ENCODE assay signal across 8 mouse cellular contexts in genomic region chr4:97871770-97872439, GRCm38 (mm10).
DNase-seq lines count a peak whose midpoint lies in the region; ATAC-seq and TF ChIP-seq lines count a peak whose summit lies in the region.

No protein-coding gene starts in this region.

- TF ChIP-seq POLR2A in heart, adult 2 months (IDR thresholded peaks at IDR 0.05; ENCODE audit: insufficient read depth, low read depth, low read length), result no peak

- ATAC-seq in forebrain, embryonic 15.5 days (replicated peaks), result peak; percentile 24; the same call in 1 of the 2 replicates
- peak; percentile 49 for ATAC-seq in lung, embryonic 16.5 days (ENCODE audit: low read depth)

- no peak for TF ChIP-seq CTCF in heart, adult 2 months (IDR thresholded peaks at IDR 0.05)

- no peaks in the 10 kb centered on the region for H3K9me3 ChIP-seq in forebrain, embryonic 15.5 days
- H3K9me3 ChIP-seq in lung, embryonic 16.5 days (ENCODE audit: control insufficient read depth, low read length), result no peaks in the 10 kb centered on the region

- no peak overlapping the region for H3K4me2 ChIP-seq in forebrain, embryonic 15.5 days (replicated peaks)
- H3K4me2 ChIP-seq in lung, embryonic 16.5 days (ENCODE audit: low read depth, low read length), result peak overlapping the region; percentile 23; the same call in 1 of the 2 replicates

- intact Hi-C loops in heart, adult 2 months (cut with DNase I), result no loop called here
- intact Hi-C loops in heart, postnatal 36 days (cut with DNase I), result loop anchor here (2.0 to 5.0 kb wide), 2 partner anchors 47 to 180 kb away; no protein-coding TSS in a partner anchor

- 40% methylated on average over 9 of the region's 9 CpGs for WGBS in heart, adult 2 months
- WGBS in forebrain, embryonic 15.5 days, result 24% methylated on average over 9 of the region's 9 CpGs
- WGBS in lung, embryonic 16.5 days, result 44% methylated on average over 9 of the region's 9 CpGs

- H3K4me3 ChIP-seq in heart, adult 2 months, result no peak overlapping the region
- no peak overlapping the region for H3K4me3 ChIP-seq in forebrain, embryonic 15.5 days
- H3K4me3 ChIP-seq in lung, embryonic 16.5 days (ENCODE audit: low read length), result no peak overlapping the region

- H3K36me3 ChIP-seq in heart, adult 2 months (ENCODE audit: control insufficient read depth, insufficient read depth, low read length), result peaks cover 40% of the 10 kb centered on the region
- H3K36me3 ChIP-seq in forebrain, embryonic 15.5 days, result no peaks in the 10 kb centered on the region
- no peaks in the 10 kb centered on the region for H3K36me3 ChIP-seq in lung, embryonic 16.5 days (ENCODE audit: control insufficient read depth, insufficient read depth, low read length)

- peak overlapping the region; percentile 64 for H3K27ac ChIP-seq in heart, adult 2 months
- H3K27ac ChIP-seq in forebrain, embryonic 15.5 days (replicated peaks), result peak overlapping the region; percentile 45
- peak overlapping the region; percentile 70 for H3K27ac ChIP-seq in lung, embryonic 16.5 days (ENCODE audit: low read length)

- no peak overlapping the region for H3K9ac ChIP-seq in heart, adult 2 months (ENCODE audit: low read depth, low read length)
- no peak overlapping the region for H3K9ac ChIP-seq in forebrain, embryonic 15.5 days (replicated peaks)
- H3K9ac ChIP-seq in lung, embryonic 16.5 days (ENCODE audit: low read length), result peak overlapping the region; percentile 40; the same call in 1 of the 2 replicates

- no peak for TF ChIP-seq EP300 in heart, adult 2 months (IDR thresholded peaks at IDR 0.05; ENCODE audit: insufficient read depth, low read depth, low read length)

- no peaks in the 10 kb centered on the region for H3K27me3 ChIP-seq in heart, adult 2 months (ENCODE audit: control insufficient read depth, insufficient read depth, low read length)
- no peaks in the 10 kb centered on the region for H3K27me3 ChIP-seq in forebrain, embryonic 15.5 days
- H3K27me3 ChIP-seq in lung, embryonic 16.5 days (ENCODE audit: control insufficient read depth, insufficient read depth, low read depth, low read length), result no peaks in the 10 kb centered on the region

- H3K4me1 ChIP-seq in heart, adult 2 months (ENCODE audit: control insufficient read depth, insufficient read depth, low read length), result peaks cover 38% of the 10 kb centered on the region
- H3K4me1 ChIP-seq in forebrain, embryonic 15.5 days, result peaks cover 80% of the 10 kb centered on the region
- peaks cover 53% of the 10 kb centered on the region for H3K4me1 ChIP-seq in lung, embryonic 16.5 days (replicated peaks; ENCODE audit: control insufficient read depth, insufficient read depth, low read length)

- H3K79me2 ChIP-seq in heart, adult 2 months (replicated peaks; ENCODE audit: control insufficient read depth, insufficient read depth, low read length), result peaks cover 4% of the 10 kb centered on the region; the same call in 1 of the 2 replicates

- DNase-seq in heart, adult 2 months, result peak; percentile 34 to 54
- no peak for DNase-seq in heart, postnatal 36 days
- peak; percentile 27 for DNase-seq in CD4-positive, CD25-positive, alpha-beta regulatory T cell, adult 2 months (ENCODE audit: low read depth, low spot score)
- DNase-seq in c-Kit-positive CD71-positive TER-119-positive erythroid progenitor cells, embryonic 14.5 days (ENCODE audit: low spot score), result no peak
- no peak for DNase-seq in T-cell, adult 2 months (ENCODE audit: low spot score)
- no peak for DNase-seq in frontal cortex, postnatal 36 days (ENCODE audit: low spot score in 2 of 2)

Comparison
In these comparisons a context has a peak if more than half of its experiments do, and no peak if none do; other contexts are left out.
1. DNase-seq: peak in heart, adult 2 months (2 of 2) and CD4-positive, CD25-positive, alpha-beta regulatory T cell, adult 2 months (single experiment); none in heart, postnatal 36 days (0 of 2), c-Kit-positive CD71-positive TER-119-positive erythroid progenitor cells, embryonic 14.5 days (single experiment), T-cell, adult 2 months (single experiment) and frontal cortex, postnatal 36 days (0 of 2).
2. Peak in every context shown above with its lines, with median percentiles within 50 percentile points of each other: H3K27ac ChIP-seq.